Mouse (Mus musculus): ENCODE results near the gene Ankzf1.

The Ankzf1 gene

GRCm38 (mm10) chr1:75191622-75192402 is at the start of gene Ankzf1, which contains the start of gene Atg9a:
Ankzf1 (plus strand) TSS chr1:75192151.
Atg9a (minus strand) TSS chr1:75192196.
- peak; percentile 91 for DNase-seq (ENCODE audit: extremely low spot score, low spot score)

- peak; percentile 99 for DNase-seq (ENCODE audit: extremely low spot score, low spot score)
Observed at GRCm38 (mm10) chr1:75142301-75143261, 49.4 kb upstream of the Ankzf1 start, which contains the start of the genes Cnppd1 and Retreg2. Cnppd1 (minus strand) TSS chr1:75142711. Retreg2 (plus strand) TSS chr1:75142778.

- DNase-seq (ENCODE audit: extremely low spot score, low spot score): no peak
Observed at GRCm38 (mm10) chr1:75145589-75145988, 46.4 kb upstream of the Ankzf1 start.

GRCm38 (mm10) chr1:75147411-75148135 is 44.4 kb upstream of the Ankzf1 start:
- no peak for DNase-seq (ENCODE audit: extremely low spot score, low spot score)

- DNase-seq (ENCODE audit: extremely low spot score, low spot score): no peak
Observed at GRCm38 (mm10) chr1:75148727-75149126, 43.2 kb upstream of the Ankzf1 start.

GRCm38 (mm10) chr1:75155837-75156236 is 36.1 kb upstream of the Ankzf1 start:
- no peak for DNase-seq (ENCODE audit: extremely low spot score, low spot score)

GRCm38 (mm10) chr1:75158990-75159389 is 33.0 kb upstream of the Ankzf1 start:
- no peak for DNase-seq (ENCODE audit: extremely low spot score, low spot score)

- DNase-seq (ENCODE audit: extremely low spot score, low spot score): no peak
Observed at GRCm38 (mm10) chr1:75159540-75160255, 32.3 kb upstream of the Ankzf1 start.

- no peak for DNase-seq (ENCODE audit: extremely low spot score, low spot score)
Observed at GRCm38 (mm10) chr1:75160256-75160617, 31.7 kb upstream of the Ankzf1 start.

- no peak for DNase-seq (ENCODE audit: extremely low spot score, low spot score)
Observed at GRCm38 (mm10) chr1:75168093-75168471, 23.9 kb upstream of the Ankzf1 start.

GRCm38 (mm10) chr1:75168472-75169464 is 23.2 kb upstream of the Ankzf1 start, which contains the start of gene Zfand2b:
Zfand2b (plus strand) TSS chr1:75168646.
- peak; percentile 98 for DNase-seq (ENCODE audit: extremely low spot score, low spot score)

- no peak for DNase-seq (ENCODE audit: extremely low spot score, low spot score)
Observed at GRCm38 (mm10) chr1:75179334-75180104, 12.4 kb upstream of the Ankzf1 start.

GRCm38 (mm10) chr1:75180105-75180590 is 11.8 kb upstream of the Ankzf1 start, which contains the start of gene Abcb6:
Abcb6 (minus strand) TSS chr1:75180392.
- peak; percentile 94 for DNase-seq (ENCODE audit: extremely low spot score, low spot score)

GRCm38 (mm10) chr1:75180741-75181140 is 11.2 kb upstream of the Ankzf1 start:
- DNase-seq (ENCODE audit: extremely low spot score, low spot score): peak; percentile 17

- no peak for DNase-seq (ENCODE audit: extremely low spot score, low spot score)
Observed at GRCm38 (mm10) chr1:75181377-75181870, 10.5 kb upstream of the Ankzf1 start.

GRCm38 (mm10) chr1:75182160-75182559 is 9.8 kb upstream of the Ankzf1 start:
- no peak for DNase-seq (ENCODE audit: extremely low spot score, low spot score)

GRCm38 (mm10) chr1:75185495-75185894 is 6.5 kb upstream of the Ankzf1 start:
- no peak for DNase-seq (ENCODE audit: extremely low spot score, low spot score)

- no peak for DNase-seq (ENCODE audit: extremely low spot score, low spot score)
Observed at GRCm38 (mm10) chr1:75187126-75187525, 4.8 kb upstream of the Ankzf1 start.
